Mouse (Mus musculus) ES-Bruce4 (cell line): ENCODE results near the gene Dxo. TPM values are rescaled to one million over a fixed set of nuclear protein-coding genes. Genes with fewer than 3 reads are reported as not detected.

Experiments used
- H3K27ac ChIP-seq: 2 replicates; pipeline ENCODE4 v1.5.1; 2012; ENCODE audit warnings: low read length, inconsistent platforms; ENCODE audit not compliant: insufficient read depth
- H3K27me3 ChIP-seq: 2 replicates; pipeline ENCODE4 v1.6.1; 2012; ENCODE audit warnings: mild to moderate bottlenecking, low read length, inconsistent platforms; ENCODE audit not compliant: control insufficient read depth, poor library complexity, insufficient read depth, severe bottlenecking
- H3K36me3 ChIP-seq: 2 replicates; pipeline ENCODE4 v1.6.1; 2012; ENCODE audit warnings: inconsistent platforms, mild to moderate bottlenecking, low read length, moderate library complexity; ENCODE audit not compliant: control insufficient read depth, poor library complexity, insufficient read depth, severe bottlenecking
- H3K4me1 ChIP-seq: one replicate; pipeline ENCODE4 v1.8.1; 2011; ENCODE audit warnings: low read length; ENCODE audit not compliant: control insufficient read depth, insufficient read depth
- H3K4me3 ChIP-seq: 2 replicates; pipeline ENCODE4 v1.5.1; 2011; ENCODE audit warnings: low read depth, mild to moderate bottlenecking, low read length
- H3K9ac ChIP-seq: 2 replicates; pipeline ENCODE4 v1.6.1; 2012; ENCODE audit warnings: low read depth, mild to moderate bottlenecking, inconsistent platforms; ENCODE audit not compliant: poor library complexity, severe bottlenecking
- H3K9me3 ChIP-seq: replicated peaks from 2 replicates; pipeline ENCODE4 v1.6.1; 2012; ENCODE audit warnings: mild to moderate bottlenecking, low read length, inconsistent platforms; ENCODE audit not compliant: control insufficient read depth, poor library complexity, insufficient read depth, severe bottlenecking
- CTCF ChIP-seq: IDR thresholded peaks from one replicate; pipeline ENCODE4 v1.8.1; 2011; ENCODE audit warnings: low read depth, low read length
- EP300 ChIP-seq: IDR thresholded peaks from 2 replicates; pipeline ENCODE4 v1.6.1; 2011; ENCODE audit warnings: low read depth, low read length; ENCODE audit not compliant: insufficient read depth
- POLR2A ChIP-seq: IDR thresholded peaks from one replicate; pipeline ENCODE4 v1.8.1; 2011; ENCODE audit warnings: low read length; ENCODE audit not compliant: insufficient read depth
- polyA plus RNA-seq: library from polyadenylated mRNA; stranded (reverse); fragments of >200 nt; gene quantifications from 2 replicates; pipeline ENCODE4 v1.2.4, GENCODE M21; 2011; ENCODE audit warnings: low read depth; ENCODE audit not compliant: missing spikeins, insufficient read depth, insufficient read length

Gene Dxo
- polyA plus RNA-seq, 1 experiment, result 24.5 TPM

DNA sequence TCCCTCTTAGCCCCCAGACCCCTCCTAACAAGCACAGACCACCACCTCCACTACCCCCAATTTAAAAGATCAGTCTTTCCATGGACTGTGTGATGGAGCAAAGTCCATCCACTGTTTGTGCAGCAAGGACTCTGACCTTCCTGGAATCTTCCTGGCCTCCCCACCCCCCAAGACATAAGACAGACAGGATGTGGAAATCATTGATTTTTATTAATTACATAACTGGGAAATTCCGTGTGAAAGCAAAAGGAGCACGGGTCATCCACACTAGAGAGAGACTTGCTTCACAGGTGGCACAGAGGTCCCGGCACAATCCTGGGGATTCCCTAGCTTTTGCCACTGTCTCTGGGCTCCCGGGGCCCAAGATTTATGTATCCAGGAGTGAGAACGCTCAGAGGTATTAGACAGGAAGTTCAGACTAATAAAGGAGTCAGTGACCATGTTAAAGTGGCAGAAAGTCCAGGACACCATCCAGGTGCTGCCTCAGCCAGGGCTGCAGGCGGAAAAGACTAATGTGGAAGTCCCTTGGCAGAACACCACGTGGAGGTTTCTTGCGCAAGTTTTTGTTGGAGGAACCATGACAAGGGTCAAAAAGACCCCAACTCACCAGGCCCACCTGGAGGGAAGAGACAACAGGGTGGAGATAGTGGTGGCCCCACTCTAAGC, 25.7 kb downstream of the Dxo start, which contains the start of gene Cfb:
TSS of gene Cfb (minus strand) at position 103 of the 666 bp plus-strand sequence.
- TF ChIP-seq EP300, result no peak
- no peak for TF ChIP-seq POLR2A
- no peak for TF ChIP-seq CTCF
- Histone ChIP-seq H3K27ac (no peak within 1 kb of the TSS), H3K9me3 (no peaks in the 10 kb centered on the region), H3K27me3 (no peaks in the 10 kb centered on the region), H3K4me1 (no peaks in the 10 kb centered on the region), H3K4me3 (no peak within 1 kb of the TSS), H3K36me3 (no peaks in the 10 kb centered on the region), H3K9ac (no peak within 1 kb of the TSS)

DNA sequence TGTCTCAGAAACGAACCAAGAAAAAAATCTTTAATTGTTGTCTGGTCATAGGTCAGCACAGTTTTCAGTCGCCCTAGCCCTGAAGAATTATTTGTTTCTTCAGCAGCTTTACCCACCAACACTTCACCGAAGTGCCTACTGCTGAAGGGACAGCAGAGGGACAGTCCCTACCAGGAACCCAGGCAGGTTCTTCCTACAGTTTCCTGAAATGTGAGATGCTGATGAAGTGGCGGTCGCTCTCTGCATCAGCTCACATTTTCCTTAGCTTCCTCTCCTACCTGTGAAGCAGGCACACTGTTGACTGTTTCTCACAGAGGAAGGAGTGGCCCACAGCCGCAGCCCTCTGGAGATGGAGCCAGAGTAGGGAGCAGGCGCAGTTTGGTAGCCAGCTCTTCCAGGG, 29.2 kb downstream of the Dxo start:
- no peak overlapping the region for H3K27ac ChIP-seq
- no peaks in the 10 kb centered on the region for H3K4me1 ChIP-seq
- no peak overlapping the region for H3K9ac ChIP-seq
- H3K27me3 ChIP-seq, result no peaks in the 10 kb centered on the region; the same call in 1 of the 2 replicates
- no peaks in the 10 kb centered on the region for H3K9me3 ChIP-seq
- no peak overlapping the region for H3K4me3 ChIP-seq
- no peak for TF ChIP-seq EP300
- TF ChIP-seq CTCF, result no peak
- TF ChIP-seq POLR2A, result no peak
- no peaks in the 10 kb centered on the region for H3K36me3 ChIP-seq

DNA sequence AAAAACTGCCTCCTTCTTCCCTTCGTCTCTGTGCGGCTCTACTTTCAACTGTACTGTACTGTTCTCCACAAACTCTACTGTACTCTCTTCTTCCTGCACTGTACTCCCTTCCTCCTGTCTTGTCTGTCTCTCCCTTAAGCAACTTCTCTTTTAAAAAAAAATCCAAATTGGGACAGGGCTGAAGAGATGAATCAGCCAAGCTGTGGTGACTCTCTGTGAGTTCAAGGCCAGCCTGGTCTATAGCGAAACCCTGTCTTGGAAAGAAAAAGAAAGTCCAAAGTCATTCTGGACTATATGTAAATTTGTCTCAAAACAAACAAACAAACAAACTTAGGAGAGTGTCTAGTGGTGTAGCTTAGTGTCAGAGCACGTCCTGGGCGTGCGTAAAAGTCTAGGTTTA, 37.5 kb downstream of the Dxo start:
- H3K27me3 ChIP-seq, result no peaks in the 10 kb centered on the region; the same call in 1 of the 2 replicates
- no peaks in the 10 kb centered on the region for H3K4me1 ChIP-seq
- TF ChIP-seq POLR2A (no peak), EP300 (no peak), CTCF (no peak)
- H3K4me3 ChIP-seq, result no peak overlapping the region
- no peak overlapping the region for H3K27ac ChIP-seq
- H3K36me3 ChIP-seq, result no peaks in the 10 kb centered on the region
- no peak overlapping the region for H3K9ac ChIP-seq
- no peaks in the 10 kb centered on the region for H3K9me3 ChIP-seq

DNA sequence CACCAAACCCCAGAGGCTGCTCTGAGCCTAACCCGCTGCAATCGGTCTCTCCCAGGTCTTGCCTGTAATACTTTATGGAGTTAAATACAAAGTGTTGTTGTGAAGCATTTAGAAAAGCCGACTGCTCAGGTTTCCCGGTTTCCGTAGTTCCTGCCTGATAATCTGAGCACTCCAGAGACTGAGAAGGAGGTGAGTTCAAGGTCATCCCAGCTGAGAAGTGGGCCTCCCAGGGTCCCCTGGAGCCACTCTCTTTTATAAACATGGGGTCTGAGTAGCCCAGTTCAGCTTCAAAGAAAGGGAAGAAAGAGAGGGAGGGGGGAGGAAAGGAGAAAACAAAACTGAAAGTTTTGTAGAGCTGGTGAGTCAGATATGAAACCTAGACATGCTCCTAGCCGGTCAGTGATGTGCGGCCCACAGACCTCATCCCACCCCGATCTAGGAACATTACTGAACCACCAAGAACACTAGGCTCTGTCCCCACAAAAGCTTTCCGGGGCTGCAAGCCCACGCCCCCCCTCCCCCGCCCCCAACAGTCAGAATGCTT, 42.6 kb downstream of the Dxo start, which contains the start of gene Zbtb12:
TSS of gene Zbtb12 (plus strand) at position 148 of the 544 bp plus-strand sequence.
- no peaks in the 10 kb centered on the region for H3K9me3 ChIP-seq
- H3K9ac ChIP-seq, result peak within 1 kb of the TSS; percentile 4; the same call in 1 of the 2 replicates
- H3K4me1 ChIP-seq, result peaks cover 2% of the 10 kb centered on the region
- H3K4me3 ChIP-seq, result peak within 1 kb of the TSS; percentile 30
- H3K27ac ChIP-seq, result no peak within 1 kb of the TSS
- H3K27me3 ChIP-seq, result no peaks in the 10 kb centered on the region
- H3K36me3 ChIP-seq, result no peaks in the 10 kb centered on the region
- no peak for TF ChIP-seq EP300
- no peak for TF ChIP-seq CTCF
- no peak for TF ChIP-seq POLR2A

DNA sequence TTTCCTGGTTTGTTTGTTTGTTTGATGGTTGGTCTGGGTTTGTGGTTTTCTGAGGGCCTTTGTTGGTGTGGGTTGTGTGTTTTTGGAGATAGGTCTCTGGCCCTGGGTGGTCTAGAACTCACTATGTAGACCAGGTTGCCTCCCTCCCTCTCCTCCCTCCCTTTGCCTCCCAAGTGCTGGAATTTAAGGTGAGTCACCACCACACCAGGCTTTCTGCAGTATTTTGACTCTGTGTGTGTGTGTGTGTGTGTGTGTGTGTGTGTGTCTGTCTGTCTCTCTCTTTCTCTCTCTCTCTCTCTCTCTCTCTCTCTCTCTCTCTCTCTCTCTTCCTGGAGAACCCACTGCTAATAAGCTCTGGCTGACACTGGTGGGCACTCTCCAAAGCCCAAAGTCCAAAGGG, 44.3 kb downstream of the Dxo start:
- peak overlapping the region; percentile 25; the same call in 1 of the 2 replicates for H3K4me3 ChIP-seq
- H3K9me3 ChIP-seq, result no peaks in the 10 kb centered on the region
- peaks cover 2% of the 10 kb centered on the region for H3K4me1 ChIP-seq
- H3K27ac ChIP-seq, result no peak overlapping the region
- no peaks in the 10 kb centered on the region for H3K27me3 ChIP-seq
- H3K36me3 ChIP-seq, result no peaks in the 10 kb centered on the region
- TF ChIP-seq CTCF, result no peak
- no peak for TF ChIP-seq EP300
- no peak for TF ChIP-seq POLR2A
- H3K9ac ChIP-seq, result no peak overlapping the region

DNA sequence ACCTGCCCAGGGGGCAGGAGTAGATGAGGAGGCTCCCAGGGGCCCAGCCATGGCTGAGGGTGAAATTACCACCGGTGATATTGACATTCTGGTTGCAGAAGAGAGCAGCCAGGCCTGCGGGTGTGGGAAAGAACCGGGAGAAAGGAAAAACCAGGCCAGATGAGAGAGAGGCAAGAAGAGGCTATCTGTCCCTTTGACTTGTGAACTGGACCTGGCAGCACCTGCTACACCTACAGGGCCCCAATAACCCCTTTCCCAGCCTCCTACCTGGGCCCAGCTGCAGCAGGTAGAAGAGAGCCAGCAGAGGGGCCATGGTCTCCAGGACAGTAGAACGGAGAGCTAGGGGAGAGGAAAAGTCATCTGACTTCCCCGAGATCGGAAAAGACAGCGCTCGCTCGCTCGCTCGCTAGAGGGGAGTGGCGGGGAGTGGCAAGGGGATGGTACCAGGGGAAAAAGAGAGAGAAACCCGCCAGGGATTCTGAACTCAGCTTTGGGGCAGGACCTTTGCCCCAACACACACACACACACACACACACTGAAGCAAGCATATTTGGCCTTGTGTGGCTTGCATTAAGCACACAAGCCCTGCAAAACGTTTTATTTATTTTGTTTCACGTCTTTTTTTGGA, 45.0 kb downstream of the Dxo start, which contains the start of gene Gm20547:
TSS of gene Gm20547 (minus strand) at position 360 of the 628 bp plus-strand sequence.
- Histone ChIP-seq H3K27ac (no peak within 1 kb of the TSS), H3K36me3 (no peaks in the 10 kb centered on the region), H3K9me3 (no peaks in the 10 kb centered on the region), H3K4me1 (peaks cover 2% of the 10 kb centered on the region), H3K27me3 (no peaks in the 10 kb centered on the region), H3K4me3 (peak within 1 kb of the TSS; percentile 25), H3K9ac (0 out of 2 replicates have a peak within 1 kb of the TSS, but pooled peaks have one; percentile 10)
- no peak for TF ChIP-seq POLR2A
- no peak for TF ChIP-seq CTCF
- TF ChIP-seq EP300, result no peak
